Mouse (Mus musculus) kidney, adult 2 months (tissue): ENCODE measurements around the gene Ppl. TPM values are rescaled to one million over a fixed set of nuclear protein-coding genes. Genes with fewer than 3 reads are reported as not detected.

Experiments
- DNase-seq: peaks from one replicate; pipeline ENCODE4 v3.0.0; 2021
- H3K27ac ChIP-seq: fragments of 200-500 bp; 2 replicates; pipeline ENCODE4 v1.5.1; 2012; ENCODE audit warnings: low read depth, low read length, control low read depth, inconsistent platforms; ENCODE audit not compliant: insufficient read depth
- H3K27me3 ChIP-seq: fragments of 200-500 bp; replicated peaks from 2 replicates; pipeline ENCODE4 v1.6.1; 2012; ENCODE audit warnings: mild to moderate bottlenecking, moderate library complexity, low read length, inconsistent platforms; ENCODE audit not compliant: control insufficient read depth, insufficient read depth
- H3K36me3 ChIP-seq: fragments of 200-500 bp; 2 replicates; pipeline ENCODE4 v1.6.1; 2012; ENCODE audit warnings: mild to moderate bottlenecking, moderate library complexity, low read length, inconsistent platforms; ENCODE audit not compliant: control insufficient read depth, insufficient read depth
- H3K4me1 ChIP-seq: fragments of 200-500 bp; 2 replicates; pipeline ENCODE4 v1.6.1; 2011; ENCODE audit warnings: low read length; ENCODE audit not compliant: control insufficient read depth, insufficient read depth
- H3K4me3 ChIP-seq: fragments of 200-500 bp; 2 replicates; pipeline ENCODE4 v1.5.1; 2011; ENCODE audit warnings: mild to moderate bottlenecking, low read depth, low read length, control low read depth; ENCODE audit not compliant: insufficient read depth
- CTCF ChIP-seq: fragments of 200-500 bp; conservative IDR thresholded peaks from 2 replicates; pipeline ENCODE4 v1.5.1; 2011; ENCODE audit warnings: low read depth, mild to moderate bottlenecking, control low read depth, low read length, moderate library complexity, mixed read lengths; ENCODE audit not compliant: insufficient read depth, insufficient read length
- POLR2A ChIP-seq: fragments of 200-500 bp; IDR thresholded peaks from one replicate; pipeline ENCODE4 v1.6.1; 2011; ENCODE audit warnings: low read depth, low read length, control low read depth
- WGBS: fragments of 180-500 bp; shearing (Covaris S2); methylation state at CpG from one replicate; pipeline ENCODE4 v1.1.7; 2018; 5-methylcytosine and 5-hydroxymethylcytosine counted together
- polyA plus RNA-seq: library from polyadenylated mRNA; depleted of rRNA; stranded (reverse); fragments of >200 nt; gene quantifications from 2 replicates; pipeline ENCODE4 v1.2.3, GENCODE M21; 2012

The Ppl gene
- polyA plus RNA-seq, 1 experiment, result 3.9 TPM

DNA sequence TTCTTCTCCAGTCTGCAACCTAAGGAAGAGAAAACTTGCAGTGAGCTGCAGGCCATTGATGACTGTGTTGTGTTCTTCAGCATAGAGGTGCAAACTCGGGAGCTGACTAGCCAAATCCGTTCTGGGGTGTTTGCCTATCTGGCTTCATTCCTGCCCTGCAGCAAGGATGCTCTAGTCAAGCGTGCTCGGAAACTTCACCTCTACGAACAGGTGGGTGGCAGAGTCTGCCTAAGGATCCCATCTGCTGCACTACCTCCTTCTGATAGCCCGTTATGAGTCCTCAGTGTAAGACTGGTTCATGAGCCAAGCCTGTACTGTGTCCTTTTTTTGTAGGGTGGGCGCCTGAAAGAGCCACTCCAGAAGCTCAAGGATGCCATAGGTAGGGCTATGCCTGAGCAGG, 60.2 kb downstream of the Ppl start:
- Histone ChIP-seq H3K4me3 (no peak overlapping the region), H3K36me3 (peaks cover 8% of the 10 kb centered on the region), H3K27me3 (no peaks in the 10 kb centered on the region), H3K27ac (no peak overlapping the region), H3K4me1 (no peaks in the 10 kb centered on the region)
- WGBS, result 93% methylated on average over 7 of the region's 7 CpGs
- no peak for DNase-seq
- no peak for TF ChIP-seq POLR2A
- TF ChIP-seq CTCF, result no peak

DNA sequence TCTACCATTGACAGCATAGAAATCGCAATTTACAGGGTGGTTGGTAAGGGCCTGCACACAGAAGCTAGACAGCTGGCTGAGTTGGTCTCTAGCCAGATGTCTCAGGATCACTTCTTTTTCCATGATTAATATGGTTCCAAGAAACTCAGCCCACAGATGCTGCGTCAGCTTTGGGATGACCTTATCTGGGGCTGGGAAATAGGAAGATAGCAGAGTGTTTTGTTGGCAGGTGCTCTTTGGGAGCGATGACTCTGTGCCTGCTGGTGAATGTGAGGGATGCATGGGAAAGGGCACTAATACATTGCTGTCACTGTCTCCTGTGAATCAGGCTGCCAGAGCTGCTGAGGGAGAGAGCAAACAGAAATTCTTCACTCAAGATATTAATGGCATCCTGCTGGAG, 61.9 kb downstream of the Ppl start:
- TF ChIP-seq POLR2A, result no peak
- TF ChIP-seq CTCF, result no peak
- Histone ChIP-seq H3K27ac (no peak overlapping the region), H3K36me3 (peaks cover 10% of the 10 kb centered on the region), H3K27me3 (no peaks in the 10 kb centered on the region), H3K4me1 (no peaks in the 10 kb centered on the region), H3K4me3 (no peak overlapping the region)
- 78% methylated on average over 3 of the region's 3 CpGs for WGBS
- DNase-seq, result peak; percentile 13

DNA sequence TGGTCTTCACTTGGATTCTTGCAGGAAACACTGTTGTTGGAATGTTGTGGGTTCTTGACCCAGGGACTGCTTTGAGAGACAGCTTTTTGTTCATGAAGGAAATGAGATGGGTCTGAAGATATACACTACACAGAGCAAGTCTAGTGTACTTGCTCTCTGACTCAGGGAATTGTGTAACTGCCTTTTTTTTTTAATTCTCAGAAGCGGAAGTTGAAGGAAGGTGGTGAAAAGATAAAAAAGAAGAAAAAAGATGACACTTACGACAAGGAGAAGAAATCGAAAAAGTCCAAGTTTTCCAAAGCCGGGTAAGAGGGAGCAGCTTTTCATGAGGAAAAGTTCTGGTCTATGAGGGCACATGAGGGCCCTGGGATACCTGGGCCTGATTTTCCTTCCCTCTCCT, 68.7 kb downstream of the Ppl start:
- H3K36me3 ChIP-seq, result peaks cover 11% of the 10 kb centered on the region
- TF ChIP-seq POLR2A (no peak), CTCF (no peak)
- H3K4me3 ChIP-seq, result no peak overlapping the region
- no peaks in the 10 kb centered on the region for H3K4me1 ChIP-seq
- no peak for DNase-seq
- no peaks in the 10 kb centered on the region for H3K27me3 ChIP-seq
- 93% methylated on average over 4 of the region's 4 CpGs for whole genome bisulfite sequencing
- no peak overlapping the region for H3K27ac ChIP-seq

DNA sequence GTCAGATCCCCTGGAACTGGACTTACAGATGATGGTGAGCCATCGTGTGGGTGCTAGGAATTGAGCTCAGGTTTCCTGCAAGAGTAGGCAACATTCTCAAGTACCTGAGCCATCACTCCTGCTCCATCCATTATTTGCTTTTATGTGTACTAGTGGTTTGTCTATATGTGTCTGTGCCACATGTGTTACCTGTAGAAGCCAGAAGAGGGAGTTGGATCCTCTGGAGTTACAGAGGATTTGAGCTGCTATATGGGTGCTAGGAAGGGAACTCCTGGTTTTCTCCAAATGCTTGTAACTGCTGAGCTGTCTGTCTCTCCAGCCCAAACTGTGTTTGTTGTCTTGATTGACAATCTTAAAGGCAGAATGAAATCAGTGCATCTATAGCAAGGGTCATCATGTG, 74.1 kb downstream of the Ppl start:
- H3K36me3 ChIP-seq, result peaks cover 11% of the 10 kb centered on the region
- H3K27ac ChIP-seq, result no peak overlapping the region
- TF ChIP-seq POLR2A (no peak), CTCF (0 out of 2 replicates have a peak, but pooled peaks have one; percentile 4)
- whole genome bisulfite sequencing, result 78% methylated on average over 1 of the region's 1 CpGs
- no peaks in the 10 kb centered on the region for H3K4me1 ChIP-seq
- DNase-seq, result no peak
- no peak overlapping the region for H3K4me3 ChIP-seq
- no peaks in the 10 kb centered on the region for H3K27me3 ChIP-seq

DNA sequence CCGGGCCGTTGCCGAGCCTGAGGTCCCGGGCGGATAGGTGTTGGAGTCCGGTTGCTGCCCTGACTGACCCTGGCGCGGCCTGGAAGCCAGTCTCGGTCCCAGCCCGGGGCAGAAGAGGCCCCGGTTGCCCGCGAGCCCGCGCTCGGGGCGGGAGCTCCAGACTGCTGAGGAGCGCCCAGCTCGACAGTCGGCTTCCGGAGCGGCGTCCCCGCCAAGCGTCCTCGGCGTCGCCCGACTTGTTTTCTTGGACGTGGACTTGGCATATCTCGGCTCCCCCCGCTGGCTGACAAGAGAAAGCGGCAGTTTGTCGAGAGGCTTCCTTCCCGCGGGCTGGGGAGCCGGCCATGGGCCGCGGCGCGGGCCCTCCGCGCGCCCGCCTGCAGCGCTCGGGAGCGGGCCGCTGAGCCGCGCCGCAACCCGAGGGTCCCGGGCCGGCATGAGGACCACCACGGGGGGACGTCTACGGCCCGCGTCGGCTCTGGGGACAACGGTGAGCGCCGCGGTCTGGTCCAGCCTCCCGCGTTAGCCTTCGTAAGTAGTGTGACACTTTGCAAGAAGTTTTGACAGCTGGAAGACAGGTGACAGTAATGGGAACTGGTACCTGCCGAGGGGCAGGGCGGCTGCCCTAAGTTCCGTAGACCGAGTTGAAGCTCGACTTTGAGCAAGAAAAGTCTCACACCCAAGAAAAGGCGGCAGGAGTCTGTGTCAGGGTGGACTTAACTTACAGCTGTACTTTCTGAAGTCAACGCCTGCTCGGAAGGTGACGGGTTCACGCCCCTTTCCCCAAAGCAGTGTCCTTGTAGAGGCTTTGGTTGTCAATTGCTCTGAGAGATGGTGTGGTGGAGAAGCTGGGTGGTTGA, 81.7 kb downstream of the Ppl start:
- H3K4me1 ChIP-seq, result peaks cover 5% of the 10 kb centered on the region; the same call in 1 of the 2 replicates
- peaks cover 5% of the 10 kb centered on the region for H3K36me3 ChIP-seq
- H3K27me3 ChIP-seq, result no peaks in the 10 kb centered on the region
- H3K27ac ChIP-seq, result peak overlapping the region; percentile 86
- WGBS, result under 1% methylated on average over 78 of the region's 78 CpGs
- H3K4me3 ChIP-seq, result peak overlapping the region; percentile 75
- peak; percentile 89 for DNase-seq
- TF ChIP-seq CTCF (no peak), POLR2A (no peak)

DNA sequence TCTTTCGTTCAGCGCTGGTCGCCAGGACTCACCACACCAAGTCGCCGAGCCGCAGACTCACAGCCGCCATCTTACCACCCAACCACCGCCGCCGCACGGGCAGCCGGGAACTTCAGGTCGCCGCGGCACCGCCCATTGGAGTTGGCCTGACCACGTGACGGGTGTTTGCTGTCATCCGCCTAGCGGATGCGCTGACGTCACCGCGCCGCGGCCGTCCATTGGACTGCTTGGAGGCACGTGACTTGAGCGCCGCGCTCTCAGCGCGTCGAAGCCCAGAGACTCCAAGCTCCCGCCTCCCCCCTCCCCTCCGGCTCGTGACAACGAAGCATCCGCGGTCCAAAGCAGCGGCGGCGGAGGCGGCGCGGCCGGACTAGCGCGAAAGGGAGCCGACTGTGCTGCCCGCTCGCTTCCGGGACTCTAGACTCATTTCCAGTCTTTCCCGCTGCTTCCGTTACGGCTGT, 82.4 kb downstream of the Ppl start, which contains the start of the genes Glyr1 and Ubn1:
Gene Glyr1 (minus strand): TSS at position 90 of the 461 bp plus-strand sequence.
Gene Ubn1 (plus strand): TSS at position 284 of the 461 bp plus-strand sequence.
- no peak for TF ChIP-seq CTCF
- TF ChIP-seq POLR2A, result peak; percentile 49
- DNase-seq, result peak; percentile 100
- WGBS, result 2% methylated on average over 56 of the region's 56 CpGs
- peak within 1 kb of the TSS; percentile 76 for H3K4me3 ChIP-seq
- peaks cover 2% of the 10 kb centered on the region for H3K36me3 ChIP-seq
- peaks cover 5% of the 10 kb centered on the region; the same call in 1 of the 2 replicates for H3K4me1 ChIP-seq
- no peaks in the 10 kb centered on the region for H3K27me3 ChIP-seq
- peak within 1 kb of the TSS; percentile 86 for H3K27ac ChIP-seq

DNA sequence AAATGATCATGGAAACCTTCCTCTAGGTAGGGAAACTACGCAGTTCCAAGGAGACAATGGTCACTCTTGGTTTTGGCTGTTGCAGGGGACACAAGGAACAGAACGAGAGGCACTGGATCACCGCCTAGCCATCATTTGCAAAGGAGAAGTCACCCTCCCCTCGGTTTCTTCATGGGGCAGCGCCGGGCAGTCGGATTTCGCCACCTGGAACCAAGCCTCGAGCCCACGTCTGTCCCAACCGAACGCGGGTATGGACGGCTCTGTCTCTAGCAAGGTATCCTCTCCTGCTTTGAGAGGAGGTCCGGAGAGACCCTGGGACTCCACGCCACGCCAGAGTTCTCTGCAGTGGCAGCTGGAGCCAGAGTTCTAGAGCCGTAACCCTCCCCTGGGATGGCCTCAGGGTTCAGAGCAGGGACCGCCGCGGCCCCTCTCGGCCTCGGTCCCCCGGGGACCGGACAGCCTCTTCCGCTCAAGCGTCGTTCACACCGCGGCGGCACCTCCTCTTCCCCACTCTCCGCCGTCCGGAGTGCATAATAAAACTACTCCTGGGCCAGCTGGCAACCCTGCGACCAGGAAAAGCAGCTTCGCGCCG, 82.9 kb downstream of the Ppl start:
- Histone ChIP-seq H3K27ac (peak overlapping the region; percentile 82), H3K4me3 (peak overlapping the region; percentile 76), H3K27me3 (no peaks in the 10 kb centered on the region), H3K4me1 (peaks cover 5% of the 10 kb centered on the region; the same call in 1 of the 2 replicates), H3K36me3 (peaks cover 4% of the 10 kb centered on the region)
- TF ChIP-seq POLR2A (no peak), CTCF (no peak)
- no peak for DNase-seq
- WGBS, result under 1% methylated on average over 38 of the region's 38 CpGs
